Mouse (Mus musculus) ES-E14 (cell line): Measurements from ENCODE around the gene Tmem221. TPM values are rescaled to one million over a fixed set of nuclear protein-coding genes. Genes with fewer than 3 reads are reported as not detected.

Source experiments
- DNase-seq: peaks from one replicate; pipeline ENCODE4 v3.0.0-alpha.2; 2013; ENCODE audit warnings: low read depth, low spot score
- H3K27ac ChIP-seq: 2 replicates; pipeline ENCODE4 v1.5.1; 2012; ENCODE audit warnings: low read depth, mild to moderate bottlenecking, low read length, moderate library complexity, mixed read lengths; ENCODE audit not compliant: poor library complexity, insufficient read depth, severe bottlenecking
- H3K36me3 ChIP-seq: 2 replicates; pipeline ENCODE4 v1.6.1; 2012; ENCODE audit warnings: mild to moderate bottlenecking, low read length, moderate library complexity, mixed read lengths; ENCODE audit not compliant: control insufficient read depth, poor library complexity, insufficient read depth, severe bottlenecking
- H3K4me1 ChIP-seq, 2 experiments: fragments of 150-350 bp in 1 of 2; sonication (generic) in 1 of 2; 2 replicates each; pipeline ENCODE4 v1.6.1; 2012; ENCODE audit warnings: low read length in 2 of 2, mild to moderate bottlenecking in 1 of 2, mixed read lengths in 1 of 2; ENCODE audit not compliant: control insufficient read depth in 2 of 2, insufficient read depth in 2 of 2, poor library complexity in 1 of 2
- H3K4me3 ChIP-seq, 2 experiments: fragments of 150-350 bp in 1 of 2; sonication (generic) in 1 of 2; 2 replicates each; pipeline ENCODE4 v1.5.1; 2012; ENCODE audit warnings: low read length in 2 of 2, low read depth in 1 of 2, mild to moderate bottlenecking in 1 of 2, mixed read lengths in 1 of 2; ENCODE audit not compliant: insufficient read depth in 1 of 2, poor library complexity in 1 of 2, severe bottlenecking in 1 of 2
- H3K9ac ChIP-seq: 2 replicates; pipeline ENCODE4 v1.6.1; 2012; ENCODE audit warnings: low read depth, mild to moderate bottlenecking, low read length, mixed read lengths; ENCODE audit not compliant: poor library complexity, insufficient read depth, severe bottlenecking
- H3K9me3 ChIP-seq: fragments of 150-350 bp; sonication (generic); 2 replicates; pipeline ENCODE4 v1.6.1; 2012; ENCODE audit warnings: low read depth, mild to moderate bottlenecking, low read length; ENCODE audit not compliant: control insufficient read depth, insufficient read depth
- CHD2 ChIP-seq: IDR thresholded peaks from 2 replicates; pipeline ENCODE4 v1.6.1; 2014; ENCODE audit warnings: mild to moderate bottlenecking, low read depth, low read length, inconsistent platforms
- HCFC1 ChIP-seq: IDR thresholded peaks from 2 replicates; pipeline ENCODE4 v1.6.1; 2012; ENCODE audit warnings: low read length, inconsistent platforms, borderline replicate concordance; ENCODE audit not compliant: insufficient read depth
- MAFK ChIP-seq: IDR thresholded peaks from 2 replicates; pipeline ENCODE4 v1.6.1; 2014; ENCODE audit warnings: mild to moderate bottlenecking, low read depth, low read length, inconsistent platforms; ENCODE audit not compliant: insufficient read depth
- ZC3H11A ChIP-seq: IDR thresholded peaks from 2 replicates; pipeline ENCODE4 v1.6.1; 2012; ENCODE audit warnings: low read depth, mild to moderate bottlenecking, inconsistent platforms, low read length, borderline replicate concordance
- ZNF384 ChIP-seq: IDR thresholded peaks from 2 replicates; pipeline ENCODE4 v1.6.1; 2012; ENCODE audit warnings: low read depth, low read length, inconsistent platforms
- in situ Hi-C, 2 experiments: fragments of 600-800 bp; cut with MboI; formaldehyde crosslinking; loops; one replicate each; pipeline ENCODE4 v1.15.1; 2025; ENCODE audit warnings: low sequenced_read_pairs in 2 of 2, inconsistent platforms in 1 of 2; ENCODE audit not compliant: unreplicated experiment in 2 of 2
- total RNA-seq: library from RNA; depleted of rRNA; stranded (reverse); fragments of 300-350 nt; gene quantifications from 2 replicates; pipeline ENCODE4 v1.2.3, GENCODE M21; 2012

Tmem221 gene
- total RNA-seq, 1 experiment = 0.18 TPM

- no peak for DNase-seq
- Histone ChIP-seq H3K4me1 (peaks cover 7 to 20% of the 10 kb centered on the region in 2 experiments), H3K9me3 (no peaks in the 10 kb centered on the region), H3K27ac (peak overlapping the region; percentile 63; the same call in 1 of the 2 replicates), H3K4me3 (no peak overlapping the region), H3K9ac (no peak overlapping the region; the same call in 1 of the 2 replicates), H3K36me3 (no peaks in the 10 kb centered on the region)
- TF ChIP-seq HCFC1 (no peak), ZNF384 (no peak), ZC3H11A (no peak), MAFK (no peak), CHD2 (no peak)
- in situ Hi-C loops = no loop called here
These were observed 30.2 kb downstream of the Tmem221 start for GRCm38 (mm10) chr8:71528362-71529073.

DNA sequence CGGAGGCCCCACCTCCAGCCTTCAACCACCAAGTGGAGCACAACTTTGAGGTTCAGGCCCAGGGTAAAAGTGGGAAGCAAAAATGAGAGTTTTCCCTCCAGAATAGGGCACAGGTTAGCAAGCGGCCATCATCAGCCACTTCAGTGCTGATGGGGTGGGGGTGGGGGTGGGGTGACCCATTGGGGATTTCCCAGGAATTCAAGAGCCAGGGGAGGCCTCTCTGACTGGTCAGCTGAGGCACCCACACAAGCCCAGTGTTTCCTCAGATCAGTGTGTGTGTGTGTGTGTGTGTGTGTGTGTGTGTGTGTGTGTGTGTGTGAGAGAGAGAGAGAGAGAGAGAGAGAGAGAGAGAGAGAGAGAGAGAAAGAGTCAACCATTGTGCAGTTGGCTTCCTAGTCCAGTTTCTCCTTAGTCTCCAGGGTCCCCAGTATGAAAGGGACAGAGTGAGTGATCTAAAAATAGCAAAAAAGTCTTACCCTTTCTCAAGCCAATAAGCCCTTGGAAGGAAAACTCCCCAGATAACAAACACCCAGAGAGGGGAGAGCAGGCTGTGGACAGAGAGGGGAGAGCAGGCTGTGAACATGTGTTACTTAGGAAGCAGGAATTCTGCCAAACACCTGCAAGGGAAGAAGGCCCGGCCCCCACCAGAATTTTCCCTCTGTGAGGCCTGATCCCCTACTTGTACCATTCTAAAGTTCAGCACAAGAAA is 31.4 kb downstream of the Tmem221 start:
- no peak for DNase-seq
- H3K36me3 ChIP-seq = no peaks in the 10 kb centered on the region; the same call in 1 of the 2 replicates
- TF ChIP-seq CHD2 = no peak
- TF ChIP-seq ZNF384 = no peak
- TF ChIP-seq ZC3H11A = no peak
- no peak for TF ChIP-seq MAFK
- no peak for TF ChIP-seq HCFC1
- in situ Hi-C loops = no loop called here
- peaks cover 7 to 24% of the 10 kb centered on the region in 2 experiments for H3K4me1 ChIP-seq
- H3K27ac ChIP-seq = peak overlapping the region; percentile 76
- H3K4me3 ChIP-seq = no peak overlapping the region
- H3K9ac ChIP-seq = peak overlapping the region; percentile 46; the same call in 1 of the 2 replicates
- no peaks in the 10 kb centered on the region for H3K9me3 ChIP-seq

DNA sequence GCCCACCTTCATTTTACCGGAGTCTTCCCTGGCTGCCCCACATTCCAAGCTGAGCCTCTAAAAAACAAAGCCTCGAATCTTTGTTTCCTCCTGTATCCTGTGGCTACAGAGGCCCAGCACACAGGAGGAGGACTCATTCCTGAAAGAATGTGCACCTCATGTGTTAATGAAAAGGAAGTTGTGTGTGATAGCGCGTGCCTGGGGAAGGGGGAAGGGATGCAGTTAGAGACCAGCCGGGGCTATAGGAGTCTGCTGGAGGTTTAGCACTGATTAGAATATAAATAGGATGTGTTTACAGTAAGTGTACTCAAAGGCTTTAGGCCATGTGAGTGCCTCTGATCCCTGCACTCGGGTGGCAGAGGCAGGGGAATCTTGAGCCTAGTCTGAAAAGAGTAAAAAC is 32.4 kb downstream of the Tmem221 start:
- peaks cover 7 to 28% of the 10 kb centered on the region in 2 experiments for H3K4me1 ChIP-seq
- H3K9ac ChIP-seq = peak overlapping the region; percentile 60
- TF ChIP-seq HCFC1 (0 out of 2 replicates have a peak, but pooled peaks have one; percentile 34), CHD2 (peak; percentile 80), ZC3H11A (no peak), ZNF384 (no peak), MAFK (peak; percentile 52; the same call in 1 of the 2 replicates)
- no peak for DNase-seq
- peak overlapping the region; percentile 76 for H3K27ac ChIP-seq
- H3K36me3 ChIP-seq = no peaks in the 10 kb centered on the region; the same call in 1 of the 2 replicates
- H3K4me3 ChIP-seq = peak overlapping the region; percentile 7 to 52; a peak in 2 of 4 replicates
- no peaks in the 10 kb centered on the region for H3K9me3 ChIP-seq
- in situ Hi-C loops = no loop called here

DNA sequence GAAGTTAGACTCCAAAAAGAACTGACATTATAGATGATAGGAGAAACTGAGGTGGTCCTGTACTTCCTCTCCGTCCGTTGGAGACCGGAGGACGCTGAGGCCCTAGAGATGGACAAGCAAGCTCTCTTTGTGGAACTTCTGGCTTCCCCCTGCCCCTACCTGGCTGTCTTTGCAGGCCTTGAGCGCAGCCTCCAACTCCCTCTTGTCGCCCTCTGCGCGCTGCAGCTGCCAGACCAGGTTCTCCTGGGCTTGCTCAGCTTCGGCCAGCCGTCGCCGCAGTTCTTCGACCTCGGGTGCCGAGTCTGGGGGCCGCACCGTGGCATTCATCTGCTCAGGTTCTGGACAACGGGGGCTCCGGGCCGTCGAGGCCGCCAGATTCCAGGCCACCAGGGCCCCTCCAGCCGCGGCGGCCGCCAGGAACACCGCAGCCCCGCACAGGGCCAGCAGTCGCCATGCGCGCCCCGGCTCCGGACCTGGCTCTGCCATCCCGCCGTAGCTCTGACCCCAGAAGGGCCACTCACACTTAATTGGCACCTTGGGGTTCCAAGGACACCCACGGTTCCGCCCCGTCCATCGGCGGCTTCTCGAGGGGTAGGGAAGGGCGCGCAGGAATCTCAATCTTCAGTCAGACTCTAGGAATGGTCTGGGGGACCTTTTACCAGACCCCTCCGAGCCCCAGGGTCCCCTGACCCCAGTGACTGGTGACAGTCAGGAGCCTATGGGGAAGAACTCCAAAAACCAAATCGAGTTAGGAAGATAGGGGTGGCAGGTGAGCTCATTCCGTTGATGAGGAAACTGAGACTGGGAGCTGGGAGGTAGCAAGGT is 33.2 kb downstream of the Tmem221 start, which contains the start of gene Ccdc194:
Ccdc194 (minus strand) TSS at position 486 of the 825 bp plus-strand sequence.
- Histone ChIP-seq H3K4me1 (peaks cover 5 to 27% of the 10 kb centered on the region in 2 experiments), H3K9me3 (no peaks in the 10 kb centered on the region), H3K9ac (peak within 1 kb of the TSS; percentile 60), H3K27ac (peak within 1 kb of the TSS; percentile 76), H3K4me3 (peak within 1 kb of the TSS; percentile 49 to 52), H3K36me3 (no peaks in the 10 kb centered on the region; the same call in 1 of the 2 replicates)
- TF ChIP-seq CHD2 = no peak
- no peak for TF ChIP-seq HCFC1
- TF ChIP-seq ZC3H11A = no peak
- no peak for TF ChIP-seq ZNF384
- no peak for TF ChIP-seq MAFK
- in situ Hi-C loops = no loop called here
- DNase-seq = no peak
